Mouse (Mus musculus) spleen, adult 2 months (tissue): ENCODE measurements around the gene Rtp4.

ENCODE experiments used
- CTCF ChIP-seq: fragments of 200-500 bp; IDR thresholded peaks from 2 replicates; pipeline ENCODE4 v1.5.1; 2011; ENCODE audit warnings: mild to moderate bottlenecking, inconsistent platforms; ENCODE audit not compliant: insufficient read depth, insufficient read length, insufficient replicate concordance; ENCODE audit errors: extremely low read depth
- POLR2A ChIP-seq: fragments of 200-500 bp; IDR thresholded peaks from 2 replicates; pipeline ENCODE4 v1.6.1; 2011; ENCODE audit warnings: low read depth, low read length, inconsistent platforms

- no peak for TF ChIP-seq CTCF
- no peak for TF ChIP-seq POLR2A
Observed at GRCm38 (mm10) chr16:23492783-23493182, 27.3 kb upstream of the Rtp4 start.
